Mouse (Mus musculus) duodenum, adult 2 months (tissue): Measurements from ENCODE around the gene Olfr108. TPM values are rescaled to one million over a fixed set of nuclear protein-coding genes. Genes with fewer than 3 reads are reported as not detected.

ENCODE experiments used
- polyA plus RNA-seq: library from polyadenylated mRNA; depleted of rRNA; stranded (reverse); fragments of >200 nt; gene quantifications from 2 replicates; pipeline ENCODE4 v1.2.3, GENCODE M21; 2012; ENCODE audit warnings: low replicate concordance; rRNA removed

Olfr108 gene
- not detected in 2 replicates for polyA plus RNA-seq

DNA sequence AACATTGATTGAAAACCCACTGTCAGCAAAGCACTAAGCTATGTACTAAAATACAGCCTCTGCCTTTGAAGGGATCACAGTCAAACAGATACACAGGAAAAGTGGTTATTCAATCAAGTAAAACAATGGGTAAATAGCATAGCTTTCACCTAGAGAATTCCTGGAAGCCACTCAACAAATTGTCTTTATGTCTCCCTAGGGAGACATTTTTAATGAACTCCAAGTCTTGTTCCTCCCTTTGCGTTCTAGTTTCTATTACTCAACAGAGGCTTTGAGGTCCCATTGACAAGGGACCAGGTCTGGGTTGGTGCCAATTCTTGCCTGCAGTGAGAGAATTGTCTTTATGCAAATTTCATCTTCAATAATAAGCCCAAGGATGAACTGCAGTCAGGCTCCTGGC, at the start of gene Olfr108:
Gene Olfr108, plus strand, starts transcription at position 301 of the 400 bp plus-strand sequence.

DNA sequence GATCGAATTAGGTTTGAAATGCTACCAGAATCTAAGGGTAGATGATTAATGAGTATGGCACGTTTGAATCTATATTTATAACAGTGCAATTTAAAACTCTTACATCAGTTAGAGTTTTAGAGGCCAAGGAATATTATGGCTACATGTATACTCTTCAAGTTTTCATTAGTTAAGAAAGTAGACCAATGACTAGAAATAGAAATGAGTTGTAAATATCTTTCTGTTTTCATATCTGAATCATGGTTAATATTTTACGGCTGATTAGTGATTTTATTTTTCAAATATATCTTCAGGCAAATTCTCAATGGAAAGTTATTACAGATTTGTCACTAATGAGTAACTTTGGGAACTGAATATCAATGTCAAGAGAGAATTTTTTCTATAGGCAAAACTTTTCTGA, 46.4 kb upstream of the Olfr108 start, which contains the start of gene Olfr107:
Gene Olfr107, plus strand, starts transcription at position 301 of the 400 bp plus-strand sequence.

GRCm38 (mm10) chr17:37458616-37459015, 13.3 kb downstream of the Olfr108 start, which contains the start of gene Olfr109:
Olfr109 (plus strand) TSS chr17:37458916.

GRCm38 (mm10) chr17:37483452-37483851, 38.2 kb downstream of the Olfr108 start, which contains the start of gene H2-M2:
H2-M2 (minus strand) TSS chr17:37483552.

GRCm38 (mm10) chr17:37491930-37492518, 46.7 kb downstream of the Olfr108 start, which contains the start of gene Olfr110:
Olfr110 (plus strand) TSS chr17:37492468.

Other genes with a start within 250 kb of the Olfr108 start
- not detected in 2 replicates for gene Olfr94, start 244.5 kb upstream of the Olfr108 start, polyA plus RNA-seq
- not detected in 2 replicates for gene Olfr95, start 232.4 kb upstream of the Olfr108 start, polyA plus RNA-seq
- not detected in 2 replicates for gene Olfr96, start 225.3 kb upstream of the Olfr108 start, polyA plus RNA-seq
- gene Olfr97, start 208.2 kb upstream of the Olfr108 start, polyA plus RNA-seq = not detected in 2 replicates
- not detected in 2 replicates for gene Olfr98, start 181.7 kb upstream of the Olfr108 start, polyA plus RNA-seq
- gene H2-M3, start 175.3 kb upstream of the Olfr108 start, polyA plus RNA-seq = 2.7 and 3.5 TPM in 2 replicates
- not detected in 2 replicates for gene Olfr99, start 162.0 kb upstream of the Olfr108 start, polyA plus RNA-seq
- not detected in 2 replicates for gene Olfr101, start 141.2 kb upstream of the Olfr108 start, polyA plus RNA-seq
- not detected in 2 replicates for gene Olfr102, start 128.4 kb upstream of the Olfr108 start, polyA plus RNA-seq
- gene Olfr103, start 105.8 kb upstream of the Olfr108 start, polyA plus RNA-seq = not detected in 2 replicates
- gene Olfr104-ps, start 85.9 kb upstream of the Olfr108 start, polyA plus RNA-seq = not detected in 2 replicates
- gene Olfr105-ps, start 66.4 kb upstream of the Olfr108 start, polyA plus RNA-seq = not detected in 2 replicates
- not detected in 2 replicates for gene Olfr106-ps, start 55.1 kb upstream of the Olfr108 start, polyA plus RNA-seq
- not detected in 2 replicates for gene Olfr107, start 46.3 kb upstream of the Olfr108 start, polyA plus RNA-seq
- not detected in 2 replicates for gene Olfr109, start 13.4 kb downstream of the Olfr108 start, polyA plus RNA-seq
- gene H2-M2, start 38.1 kb downstream of the Olfr108 start, polyA plus RNA-seq = 0.08 TPM in 1 of 2 replicates, not detected in the other
- not detected in 2 replicates for gene Olfr110, start 47.0 kb downstream of the Olfr108 start, polyA plus RNA-seq
- gene Olfr111, start 62.5 kb downstream of the Olfr108 start, polyA plus RNA-seq = not detected in 2 replicates
- gene Olfr112, start 124.0 kb downstream of the Olfr108 start, polyA plus RNA-seq = not detected in 2 replicates
- not detected in 2 replicates for gene Olfr113, start 132.2 kb downstream of the Olfr108 start, polyA plus RNA-seq
- not detected in 2 replicates for gene Olfr114, start 147.3 kb downstream of the Olfr108 start, polyA plus RNA-seq
- gene Olfr115, start 181.6 kb downstream of the Olfr108 start, polyA plus RNA-seq = not detected in 2 replicates
- not detected in 2 replicates for gene Olfr116, start 181.7 kb downstream of the Olfr108 start, polyA plus RNA-seq
- not detected in 2 replicates for gene Olfr117, start 218.3 kb downstream of the Olfr108 start, polyA plus RNA-seq
- not detected in 2 replicates for gene Olfr118, start 221.5 kb downstream of the Olfr108 start, polyA plus RNA-seq